Mouse (Mus musculus): Measurements from ENCODE around the gene Arpc3.

Arpc3 gene

GRCm38 (mm10) chr5:122400628-122401302 lies 9.1 kb downstream of the Arpc3 start:
- peak; percentile 61 to 80 for DNase-seq

GRCm38 (mm10) chr5:122401303-122401640 lies 9.6 kb downstream of the Arpc3 start:
- DNase-seq: peak; percentile 47 to 75

- DNase-seq: no peak
Measured at GRCm38 (mm10) chr5:122402160-122402559, 10.5 kb downstream of the Arpc3 start.

- no peak for DNase-seq
Measured at GRCm38 (mm10) chr5:122402772-122403171, 11.1 kb downstream of the Arpc3 start.

GRCm38 (mm10) chr5:122403362-122403761 lies 11.7 kb downstream of the Arpc3 start:
- no peak for DNase-seq

- DNase-seq: no peak
Measured at GRCm38 (mm10) chr5:122405537-122405936, 13.9 kb downstream of the Arpc3 start.

GRCm38 (mm10) chr5:122409692-122410645 lies 18.3 kb downstream of the Arpc3 start:
- no peak for DNase-seq

- no peak for DNase-seq
Measured at GRCm38 (mm10) chr5:122411892-122412291, 20.2 kb downstream of the Arpc3 start.

GRCm38 (mm10) chr5:122412826-122413225 lies 21.1 kb downstream of the Arpc3 start:
- DNase-seq: no peak

- no peak for DNase-seq
Measured at GRCm38 (mm10) chr5:122414351-122414750, 22.7 kb downstream of the Arpc3 start.

GRCm38 (mm10) chr5:122415465-122415864 lies 23.8 kb downstream of the Arpc3 start:
- no peak for DNase-seq

- DNase-seq: peak; percentile 86 to 92
Measured at GRCm38 (mm10) chr5:122420676-122421075, 29.0 kb downstream of the Arpc3 start.

- DNase-seq: peak; percentile 35 to 43
Measured at GRCm38 (mm10) chr5:122421271-122422068, 29.8 kb downstream of the Arpc3 start, which contains the start of gene Anapc7. Gene Anapc7 (plus strand): TSS chr5:122421693.

GRCm38 (mm10) chr5:122422071-122422964 lies 30.6 kb downstream of the Arpc3 start:
- DNase-seq: peak; percentile 85 to 92

GRCm38 (mm10) chr5:122423083-122423482 lies 31.4 kb downstream of the Arpc3 start:
- DNase-seq: no peak

GRCm38 (mm10) chr5:122425550-122425949 lies 33.9 kb downstream of the Arpc3 start:
- no peak for DNase-seq

GRCm38 (mm10) chr5:122430036-122430775 lies 38.5 kb downstream of the Arpc3 start:
- no peak for DNase-seq

- DNase-seq: no peak
Measured at GRCm38 (mm10) chr5:122431221-122431620, 39.5 kb downstream of the Arpc3 start.

- DNase-seq: no peak
Measured at GRCm38 (mm10) chr5:122434541-122434940, 42.9 kb downstream of the Arpc3 start.

GRCm38 (mm10) chr5:122439400-122440094 lies 47.9 kb downstream of the Arpc3 start:
- peak; percentile 23 to 51 for DNase-seq
